Mouse (Mus musculus) heart, postnatal 14 days (tissue): Measurements from ENCODE around the gene Tmem245. TPM values are rescaled to one million over a fixed set of nuclear protein-coding genes. Genes with fewer than 3 reads are reported as not detected.

Source experiments
- DNase-seq, 2 experiments: peaks; one replicate each; pipeline ENCODE4 v3.0.0; 2021 to 2022
- intact Hi-C: fragments of 180-260 bp; cut with DNase I; formaldehyde crosslinking; loops from one replicate; pipeline ENCODE4 v1.15.1; 2025
- long read RNA-seq, 2 experiments: library from polyadenylated mRNA; stranded (forward); transcript quantifications; one replicate each; pipeline ENCODE4 v2.0.0; 2021
- total RNA-seq, 2 experiments: library from RNA; stranded (reverse); gene quantifications; 2 replicates each; pipeline ENCODE4 v1.2.3; 2021

Tmem245 gene
- 10 to 100 TPM; 53.1 to 58.3 TPM for total RNA-seq
- long read RNA-seq, experiment 1, full-length matches to known transcripts, result 8 of 28 reads
- long read RNA-seq, experiment 1, partial matches to known transcripts, result 1 of 28 reads
- long read RNA-seq, experiment 1, other reads (novel, unspliced or antisense), result 19 of 28 reads
- long read RNA-seq, experiment 2, full-length matches to known transcripts, result 12 of 32 reads
- long read RNA-seq, experiment 2, partial matches to known transcripts, result 3 of 32 reads
- long read RNA-seq, experiment 2, other reads (novel, unspliced or antisense), result 17 of 32 reads

GRCm38 (mm10) chr4:56946641-56947640 is at the start of gene Tmem245:
Tmem245 (minus strand) TSS chr4:56947437.
- intact Hi-C loops, result no loop called here

GRCm38 (mm10) chr4:56993331-56993730 is 46.1 kb upstream of the Tmem245 start:
- DNase-seq, result no peak
- intact Hi-C loops, result no loop called here

More at GRCm38 (mm10) chr4:56946641-56947640, at the start of gene Tmem245:
- DNase-seq, result peak; percentile 94 to 95

GRCm38 (mm10) chr4:56991951-56992350 is 44.7 kb upstream of the Tmem245 start:
- intact Hi-C loops, result no loop called here
- no peak for DNase-seq

DNA sequence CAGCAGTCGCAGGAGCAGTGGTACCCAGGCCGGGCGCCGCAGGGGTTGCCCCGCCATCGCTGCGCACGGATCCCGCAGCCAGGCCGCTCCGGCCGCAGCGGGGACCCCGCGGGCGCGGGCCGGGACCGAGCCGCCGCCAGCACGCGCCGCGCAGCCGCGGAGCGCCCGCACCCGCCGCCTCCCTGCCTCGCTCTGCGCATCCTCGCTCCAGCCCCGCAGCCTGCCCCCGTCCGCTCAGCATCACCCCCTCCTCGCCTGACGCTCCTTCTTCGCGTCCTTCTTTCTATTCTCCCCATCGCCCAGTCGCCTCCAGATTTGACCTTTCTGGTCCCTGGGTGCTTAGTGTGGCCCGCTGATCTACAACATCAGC is 43.0 kb upstream of the Tmem245 start, which contains the start of gene Frrs1l:
Gene Frrs1l, minus strand, starts transcription at position 177 of the 370 bp plus-strand sequence.
- intact Hi-C loops, result no loop called here
- peak in 1 of 2 experiments; percentile 11 for DNase-seq

DNA sequence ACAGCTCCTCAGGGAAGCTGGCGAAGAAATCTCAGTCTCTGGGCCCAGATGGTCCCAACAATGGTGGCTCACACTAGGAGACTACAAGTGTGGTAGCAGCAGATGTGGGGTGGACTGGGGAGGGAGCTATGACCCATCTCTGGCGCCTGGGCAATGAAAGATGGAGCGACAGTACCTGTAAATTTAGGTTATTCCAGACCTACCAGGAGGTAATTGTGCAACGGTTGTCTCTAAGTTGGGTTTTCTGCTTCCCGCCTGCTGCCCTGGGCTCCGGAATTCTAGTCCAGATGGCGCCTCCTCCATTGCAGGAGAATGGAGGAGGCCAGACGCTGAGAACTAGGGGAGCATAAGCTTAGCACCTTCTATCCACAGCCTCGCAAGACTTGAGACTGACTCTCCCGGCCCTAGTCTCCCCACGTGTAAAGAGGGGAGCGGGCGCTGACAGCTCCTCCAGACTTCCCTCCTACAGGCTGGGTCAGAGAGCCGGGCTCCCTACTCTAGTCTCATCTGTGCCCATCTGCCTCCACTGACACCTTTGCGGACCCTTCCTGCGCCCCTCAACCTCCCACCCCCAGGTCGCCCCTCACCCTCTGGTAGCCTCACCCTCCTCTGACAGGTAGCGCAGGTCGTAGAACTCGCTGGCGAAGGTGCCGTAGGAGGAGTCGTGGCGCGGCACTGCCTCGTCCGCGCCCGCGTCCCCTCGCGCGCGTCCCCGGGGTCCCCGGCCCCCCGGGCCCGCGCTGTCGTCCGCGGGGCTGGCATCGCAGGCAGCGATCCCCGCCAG is 42.4 kb upstream of the Tmem245 start:
- intact Hi-C loops, result no loop called here
- DNase-seq, result no peak

DNA sequence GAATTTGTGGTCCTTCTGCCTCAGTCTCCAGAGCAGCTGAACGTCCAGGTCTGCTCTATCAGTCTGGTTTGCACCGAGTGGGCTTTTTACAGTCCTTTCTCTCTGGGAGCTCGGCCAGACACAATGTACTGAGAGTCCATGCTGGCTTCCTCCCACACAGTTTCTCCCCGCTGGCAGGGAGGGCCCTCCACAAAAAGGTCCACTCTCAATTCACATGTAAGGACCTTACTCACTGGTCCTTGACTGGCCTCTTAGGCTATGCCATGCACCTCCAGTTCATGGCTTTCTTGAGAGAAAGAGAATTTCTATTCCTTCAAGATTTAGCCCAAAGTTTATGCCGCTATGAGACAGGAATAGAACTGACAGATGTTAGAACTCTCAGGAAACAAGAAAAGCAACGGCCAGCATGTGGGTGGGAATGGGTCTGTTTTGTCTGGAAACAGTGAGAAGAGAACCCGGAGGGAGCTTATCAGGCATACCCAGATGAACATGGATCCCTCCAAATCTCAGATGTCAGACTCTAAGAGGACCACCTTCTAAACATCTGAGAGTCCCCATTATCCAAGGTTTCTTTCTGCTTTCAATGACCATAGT is 18.4 kb upstream of the Tmem245 start:
- intact Hi-C loops, result no loop called here
- no peak for DNase-seq

GRCm38 (mm10) chr4:56963687-56964086 is 16.4 kb upstream of the Tmem245 start:
- DNase-seq, result no peak
- intact Hi-C loops, result no loop called here

- intact Hi-C loops, result no loop called here
- no peak for DNase-seq
Measured at GRCm38 (mm10) chr4:56961320-56961925, 14.2 kb upstream of the Tmem245 start.

GRCm38 (mm10) chr4:56957518-56957917 is 10.3 kb upstream of the Tmem245 start:
- intact Hi-C loops, result no loop called here
- DNase-seq, result no peak

DNA sequence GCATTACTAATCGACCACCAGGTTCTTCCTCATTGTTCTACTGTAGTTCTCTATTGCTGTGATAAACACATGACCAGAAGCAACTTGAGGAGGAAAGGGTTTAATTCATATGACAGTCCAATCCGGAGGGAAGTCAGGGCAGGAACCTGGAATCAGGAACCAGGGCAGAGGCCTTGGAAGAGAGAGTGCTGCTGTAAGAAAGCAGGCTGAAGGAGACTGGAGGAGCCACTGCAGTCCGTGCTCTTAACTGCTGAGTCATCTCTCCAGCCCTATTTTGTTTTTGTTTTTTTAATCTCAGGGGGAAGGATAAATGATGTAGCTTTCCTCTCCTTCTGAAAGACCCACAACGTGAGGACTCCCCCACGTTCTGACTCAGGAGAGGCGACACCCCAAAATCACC is 6.0 kb upstream of the Tmem245 start:
- intact Hi-C loops, result no loop called here
- DNase-seq, result no peak

DNA sequence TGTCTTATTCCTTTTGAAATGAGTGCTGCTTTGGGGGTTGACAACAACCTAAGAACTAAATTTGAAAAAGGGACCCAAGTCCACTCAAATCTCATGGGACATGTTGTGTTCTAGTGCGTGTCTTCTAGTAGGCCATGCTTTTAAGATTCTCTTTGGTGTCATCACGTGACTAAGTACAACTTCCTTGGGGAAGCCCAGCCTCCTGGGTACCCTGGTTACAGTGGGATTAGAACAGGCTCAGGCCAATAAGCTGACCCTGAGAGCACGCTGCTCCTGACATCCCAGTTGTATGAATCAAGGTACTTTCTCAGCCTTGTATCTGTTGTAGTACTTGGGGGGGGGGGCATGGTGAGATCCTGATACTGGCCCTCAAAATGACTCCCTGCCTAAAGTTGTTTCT is 4.5 kb upstream of the Tmem245 start:
- intact Hi-C loops, result no loop called here
- no peak for DNase-seq

GRCm38 (mm10) chr4:56949494-56949893 is 2.3 kb upstream of the Tmem245 start:
- intact Hi-C loops, result no loop called here
- DNase-seq, result no peak

DNA sequence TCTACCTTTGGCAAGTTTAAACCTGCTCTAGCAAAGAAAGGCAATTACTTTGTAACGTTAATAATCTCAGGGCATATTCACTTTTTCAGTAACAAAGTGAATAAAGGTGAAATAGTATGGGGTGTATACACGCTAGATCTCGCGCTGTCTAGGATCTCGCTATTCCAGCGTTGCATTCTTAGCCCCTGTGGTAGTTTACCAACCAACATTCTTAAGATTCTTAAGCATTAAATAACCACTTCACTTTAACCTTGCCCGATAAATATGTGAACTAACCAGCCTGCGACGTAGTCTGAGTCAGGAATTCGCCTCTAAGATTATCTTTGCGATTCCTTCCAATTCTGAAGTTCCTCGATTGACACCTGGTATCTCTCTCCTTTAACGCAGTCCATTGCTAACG is 1.1 kb downstream of the Tmem245 start:
- no peak for DNase-seq
- intact Hi-C loops, result no loop called here

- intact Hi-C loops, result no loop called here
- peak in 1 of 2 experiments; percentile 44 for DNase-seq
Measured at GRCm38 (mm10) chr4:56944286-56944685, 3.0 kb downstream of the Tmem245 start.

DNA sequence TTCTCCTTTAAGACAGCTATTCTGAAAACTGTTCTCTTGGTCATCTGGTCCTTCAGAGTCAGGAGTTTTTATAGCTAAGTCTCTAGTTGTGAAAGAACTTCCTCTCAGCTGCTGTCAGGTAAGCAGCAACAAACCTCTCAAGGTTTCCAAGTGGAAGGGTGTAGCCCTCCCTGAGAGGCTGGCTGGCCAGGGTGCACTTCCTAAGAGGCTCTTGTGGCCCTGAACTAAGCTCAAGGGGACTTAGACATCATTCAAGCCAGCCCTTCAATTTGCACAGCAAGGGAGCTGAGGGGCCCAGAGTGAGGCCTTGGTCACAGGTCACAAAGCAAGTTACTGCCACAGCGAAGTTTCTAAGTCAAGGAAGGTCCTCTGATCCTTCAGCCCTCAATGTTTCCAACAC is 4.0 kb downstream of the Tmem245 start:
- intact Hi-C loops, result no loop called here
- DNase-seq, result no peak

- no peak for DNase-seq
- intact Hi-C loops, result no loop called here
Measured at GRCm38 (mm10) chr4:56942567-56942966, 4.7 kb downstream of the Tmem245 start.

GRCm38 (mm10) chr4:56941481-56941880 is 5.8 kb downstream of the Tmem245 start:
- intact Hi-C loops, result no loop called here
- DNase-seq, result no peak

DNA sequence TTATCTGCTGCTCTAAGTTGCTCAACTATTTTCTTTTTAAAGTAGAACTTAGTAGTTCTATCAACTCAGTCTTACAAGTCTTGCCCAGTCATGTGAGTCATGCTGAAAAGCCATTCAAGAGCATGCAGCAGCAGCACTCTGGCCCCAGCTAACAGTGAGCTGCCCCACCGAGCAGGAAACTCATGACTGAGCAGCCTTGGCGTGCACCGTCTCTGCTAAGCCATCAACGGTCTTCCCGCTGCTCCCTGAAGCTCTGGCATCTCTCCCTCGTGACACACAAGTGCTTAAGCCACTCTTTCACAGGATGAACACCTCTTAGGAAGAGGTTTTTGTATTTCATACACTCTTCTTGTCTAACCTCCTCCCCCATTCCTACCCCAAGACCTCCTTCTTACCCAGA is 10.1 kb downstream of the Tmem245 start:
- intact Hi-C loops, result no loop called here
- DNase-seq, result peak; percentile 30 to 48

- intact Hi-C loops, result no loop called here
- no peak for DNase-seq
Measured at GRCm38 (mm10) chr4:56935327-56935726, 11.9 kb downstream of the Tmem245 start.

GRCm38 (mm10) chr4:56933154-56933553 is 14.1 kb downstream of the Tmem245 start:
- no peak for DNase-seq
- intact Hi-C loops, result no loop called here
